Mouse (Mus musculus) embryonic facial prominence, embryonic 14.5 days (tissue): Measurements from ENCODE around the gene Ctu2. TPM values are rescaled to one million over a fixed set of nuclear protein-coding genes. Genes with fewer than 3 reads are reported as not detected.
A peak's percentile ranks its signal among the peaks of the same experiment; 100 is the strongest.

Experiments
- ATAC-seq: fragments of 200-750 bp; cut with Nextera tagmentation; 2 replicates; pipeline ENCODE4 v1.8.0; 2017; ENCODE audit warnings: low read depth, moderate number of reproducible peaks, moderate TSS enrichment
- DNase-seq: peaks from one replicate; pipeline ENCODE4 v3.0.0-alpha.2; 2015; ENCODE audit warnings: low spot score
- H3K27ac ChIP-seq: fragments of 300-500 bp; sonication (generic); replicated peaks from 2 replicates; pipeline ENCODE4 v1.5.1; 2014; ENCODE audit warnings: low read depth, mild to moderate bottlenecking, low read length, moderate library complexity
- H3K27me3 ChIP-seq: fragments of 300-500 bp; sonication (generic); replicated peaks from 2 replicates; pipeline ENCODE4 v1.6.1; 2014; ENCODE audit warnings: low read length; ENCODE audit not compliant: control insufficient read depth, insufficient read depth
- H3K36me3 ChIP-seq: fragments of 300-500 bp; sonication (generic); 2 replicates; pipeline ENCODE4 v1.6.1; 2014; ENCODE audit warnings: low read length, mixed read lengths; ENCODE audit not compliant: control insufficient read depth, insufficient read depth
- H3K4me1 ChIP-seq: fragments of 300-500 bp; sonication (generic); 2 replicates; pipeline ENCODE4 v1.6.1; 2014; ENCODE audit warnings: antibody characterized with exemption, low read length; ENCODE audit not compliant: control insufficient read depth, insufficient read depth
- H3K4me2 ChIP-seq: fragments of 300-500 bp; sonication (generic); 2 replicates; pipeline ENCODE4 v1.6.1; 2014; ENCODE audit warnings: low read depth, mild to moderate bottlenecking, low read length, moderate library complexity, mixed read lengths
- H3K4me3 ChIP-seq: fragments of 300-500 bp; sonication (generic); 2 replicates; pipeline ENCODE4 v1.5.1; 2014; ENCODE audit warnings: low read depth, mild to moderate bottlenecking, low read length
- H3K9ac ChIP-seq: fragments of 300-500 bp; sonication (generic); 2 replicates; pipeline ENCODE4 v1.6.1; 2014; ENCODE audit warnings: low read depth, mild to moderate bottlenecking, low read length, moderate library complexity, mixed read lengths
- H3K9me3 ChIP-seq: fragments of 300-500 bp; sonication (generic); 2 replicates; pipeline ENCODE4 v1.6.1; 2016; ENCODE audit warnings: low read length; ENCODE audit not compliant: control insufficient read depth
- WGBS: fragments of 180-500 bp; shearing (Covaris S2); extraction: QIAGEN DNeasy Blood & Tissue Kit; methylation state at CpG from one replicate; pipeline ENCODE4 v1.1.7; 2014; 5-methylcytosine and 5-hydroxymethylcytosine counted together
- polyA plus RNA-seq: library from polyadenylated mRNA; unstranded; fragments of >200 nt; fragmentation: Nextera tagmentation; extraction: Ambion mirVana; gene quantifications from 2 replicates; pipeline ENCODE4 v1.2.1, GENCODE M21; 2014

Gene Ctu2
- polyA plus RNA-seq, 1 experiment from 2014 or later, result 49.0 TPM

GRCm38 (mm10) chr8:122459218-122459900 is 16.6 kb upstream of the Ctu2 start:
- Histone ChIP-seq H3K27me3 (peaks cover 26% of the 10 kb centered on the region), H3K4me2 (0 out of 2 replicates have a peak overlapping the region, but pooled peaks have one; percentile 57), H3K4me1 (peaks cover 5% of the 10 kb centered on the region; the same call in 1 of the 2 replicates), H3K36me3 (no peaks in the 10 kb centered on the region), H3K9me3 (no peaks in the 10 kb centered on the region), H3K27ac (no peak overlapping the region), H3K9ac (no peak overlapping the region), H3K4me3 (no peak overlapping the region)
- ATAC-seq (no peak), DNase-seq (no peak)
- 49% methylated on average over 6 of the region's 6 CpGs for WGBS

DNA sequence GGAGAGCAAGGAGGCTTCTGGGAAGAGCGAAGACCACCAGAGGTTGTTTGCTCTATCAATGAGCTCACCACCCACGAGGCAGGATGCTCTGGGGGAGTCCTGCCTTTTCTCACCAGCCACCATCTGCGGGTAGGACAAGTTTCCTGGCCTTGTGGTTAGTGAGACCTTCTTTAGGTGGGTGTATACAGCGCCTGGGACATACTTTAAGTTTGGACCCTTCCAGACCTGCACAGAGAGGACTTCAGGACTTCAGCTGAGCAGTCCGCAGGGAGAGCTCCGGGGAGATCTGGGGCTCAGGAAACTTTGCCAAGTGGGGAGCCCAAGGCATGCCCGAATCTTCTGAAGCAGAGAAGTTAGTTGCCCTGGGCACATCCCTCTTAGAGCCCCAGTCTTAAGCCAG is 16.0 kb upstream of the Ctu2 start:
- DNase-seq, result no peak
- Histone ChIP-seq H3K27ac (no peak overlapping the region), H3K36me3 (peaks cover under 1% of the 10 kb centered on the region; the same call in 1 of the 2 replicates), H3K27me3 (peaks cover 26% of the 10 kb centered on the region), H3K9ac (peak overlapping the region; percentile 40; the same call in 1 of the 2 replicates), H3K9me3 (no peaks in the 10 kb centered on the region), H3K4me2 (peak overlapping the region; percentile 57), H3K4me3 (peak overlapping the region; percentile 33), H3K4me1 (peaks cover 5% of the 10 kb centered on the region; the same call in 1 of the 2 replicates)
- no peak for ATAC-seq
- 27% methylated on average over 6 of the region's 7 CpGs for WGBS

DNA sequence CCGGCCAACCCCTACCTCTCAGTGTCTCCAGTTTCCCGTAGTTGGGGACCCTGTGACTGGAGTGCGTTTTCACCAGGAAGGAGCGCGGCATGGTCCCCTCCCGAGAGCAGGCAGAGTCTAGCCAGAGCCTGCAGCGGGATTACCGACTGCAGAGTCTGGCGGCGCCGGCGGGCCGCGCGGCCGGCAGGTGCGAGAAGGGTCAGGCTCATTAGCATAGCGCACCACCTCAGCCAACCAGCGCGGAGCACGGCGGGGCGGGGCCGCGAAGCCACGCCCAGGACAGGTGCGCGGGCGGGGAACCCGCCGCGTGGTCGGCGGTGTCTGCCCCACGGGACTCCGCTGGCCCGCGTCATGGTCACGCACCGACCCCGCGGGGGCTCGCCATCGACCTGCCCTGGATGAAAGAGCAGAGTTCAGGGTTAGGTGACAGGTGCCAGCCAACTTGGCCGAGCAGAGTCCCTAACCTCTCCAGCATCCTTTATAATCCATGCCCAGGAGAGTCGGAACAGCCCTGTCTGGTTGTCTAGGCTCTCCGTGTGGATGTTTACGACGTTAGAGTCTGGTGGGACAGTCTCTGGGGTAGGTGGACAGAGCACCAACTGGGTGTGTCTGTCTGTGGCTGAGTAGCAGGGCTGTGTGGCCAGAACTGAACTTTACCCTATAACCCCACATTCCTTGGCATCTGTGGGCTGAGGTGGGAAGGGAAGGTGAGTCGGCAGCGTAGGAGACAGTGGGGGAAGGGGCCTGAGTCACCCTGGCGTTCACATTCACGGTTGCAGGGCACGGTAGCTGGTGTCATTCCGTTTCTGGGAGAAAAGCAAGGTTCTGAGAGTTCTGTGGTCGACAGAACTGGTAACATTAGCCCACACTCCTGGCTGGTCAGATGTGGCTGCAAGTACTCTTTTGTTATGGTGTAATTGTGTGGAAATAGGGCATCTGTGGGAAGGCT is 15.1 kb upstream of the Ctu2 start, which contains the start of gene Snai3:
Gene Snai3 (minus strand): TSS at position 210 of the 949 bp plus-strand sequence.
- DNase-seq, result peak; percentile 73
- Histone ChIP-seq H3K9me3 (no peaks in the 10 kb centered on the region), H3K27me3 (peaks cover 26% of the 10 kb centered on the region), H3K4me2 (peak within 1 kb of the TSS; percentile 57), H3K4me1 (peaks cover 5% of the 10 kb centered on the region; the same call in 1 of the 2 replicates), H3K27ac (no peak within 1 kb of the TSS), H3K36me3 (peaks cover 9% of the 10 kb centered on the region), H3K9ac (peak within 1 kb of the TSS; percentile 40; the same call in 1 of the 2 replicates), H3K4me3 (peak within 1 kb of the TSS; percentile 33)
- 4% methylated on average over 40 of the region's 56 CpGs for WGBS
- peak; percentile 91 for ATAC-seq

DNA sequence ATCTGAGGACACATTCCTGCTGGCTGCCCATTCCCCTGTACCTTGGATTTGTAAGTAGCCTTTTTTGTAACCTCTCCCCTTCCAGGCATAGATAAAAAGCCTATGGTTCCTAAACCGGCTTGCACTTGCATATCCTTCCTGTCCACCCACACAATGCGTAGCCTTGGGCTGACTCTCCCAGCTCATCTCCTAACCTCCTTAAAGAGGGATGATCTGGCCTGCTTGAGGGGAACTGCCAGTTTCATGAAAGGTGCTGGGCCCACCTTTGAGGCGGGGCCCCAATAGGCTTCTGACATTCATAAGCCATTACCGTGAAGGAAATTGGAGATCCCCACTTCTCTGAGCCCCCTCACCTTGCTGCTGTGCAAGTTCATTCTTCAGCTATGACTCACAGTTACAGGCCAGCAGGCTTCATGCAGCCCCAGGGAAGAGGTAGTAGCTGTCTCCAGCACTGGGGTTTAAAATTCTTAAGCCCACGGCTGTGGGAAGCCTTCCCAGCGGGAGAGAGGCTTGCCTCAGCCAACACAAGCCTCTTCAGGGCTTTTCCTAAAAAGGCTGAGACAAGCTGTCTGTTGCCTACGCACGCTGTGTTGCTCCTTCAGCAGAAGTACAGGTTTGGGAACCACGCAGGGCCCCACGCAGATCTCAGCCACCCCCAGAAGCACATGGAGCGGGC is 14.3 kb upstream of the Ctu2 start:
- WGBS, result 46% methylated on average over 11 of the region's 11 CpGs
- peaks cover 26% of the 10 kb centered on the region for H3K27me3 ChIP-seq
- DNase-seq (peak; percentile 61), ATAC-seq (0 out of 2 replicates have a peak, but pooled peaks have one; percentile 13)
- H3K36me3 ChIP-seq, result peaks cover 12% of the 10 kb centered on the region
- H3K4me3 ChIP-seq, result no peak overlapping the region
- peaks cover 5% of the 10 kb centered on the region; the same call in 1 of the 2 replicates for H3K4me1 ChIP-seq
- H3K27ac ChIP-seq, result no peak overlapping the region
- no peak overlapping the region for H3K4me2 ChIP-seq
- no peak overlapping the region for H3K9ac ChIP-seq
- H3K9me3 ChIP-seq, result no peaks in the 10 kb centered on the region

GRCm38 (mm10) chr8:122462510-122462909 is 13.4 kb upstream of the Ctu2 start:
- 65% methylated on average over 8 of the region's 8 CpGs for WGBS

DNA sequence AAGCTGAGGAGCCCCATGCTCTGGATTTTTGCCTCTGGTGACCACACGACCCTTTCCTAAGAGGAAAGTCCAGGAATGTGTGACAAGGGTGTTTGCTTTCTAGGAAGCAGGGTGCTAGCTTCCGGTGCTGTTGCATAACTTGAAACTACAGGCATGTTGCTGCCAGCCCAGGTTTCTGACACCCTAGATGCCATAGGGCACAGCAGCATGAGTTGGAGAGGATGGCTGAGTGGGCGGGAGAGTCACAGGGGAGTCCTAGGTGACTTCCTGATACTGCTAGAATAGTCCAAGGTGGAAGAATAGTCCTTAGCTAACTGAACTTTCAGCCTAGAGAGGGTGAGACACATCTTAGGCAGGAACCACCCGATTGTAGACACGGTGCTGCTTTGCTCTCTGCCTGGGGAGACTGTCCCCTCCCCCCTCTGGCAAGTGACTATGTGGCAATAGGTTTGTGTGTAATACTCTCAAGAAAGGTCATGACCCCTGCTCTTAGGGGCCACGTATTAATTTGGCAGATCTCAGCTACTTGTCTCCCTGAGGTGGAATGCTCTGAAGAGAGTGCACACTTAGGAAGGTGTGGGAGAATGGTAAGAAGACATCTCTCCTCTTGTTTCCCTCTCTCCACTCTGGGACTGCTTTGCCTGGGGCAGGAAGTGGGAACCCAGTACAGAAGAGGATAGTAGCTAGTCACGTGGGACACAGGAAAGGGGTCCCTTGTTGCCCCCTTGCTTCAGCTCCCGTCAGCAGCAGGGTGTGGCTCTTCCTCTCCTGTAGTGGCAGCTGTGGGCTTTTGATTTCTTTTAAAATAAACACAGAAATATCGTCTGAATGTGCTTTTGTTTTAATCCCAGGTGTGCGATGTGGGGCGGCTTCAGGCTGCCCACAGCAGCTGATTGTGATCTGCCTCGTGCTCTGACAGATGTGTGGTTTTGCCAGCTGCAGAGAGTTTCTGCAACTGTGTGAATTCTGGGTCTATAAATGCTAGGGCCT is 12.0 kb upstream of the Ctu2 start:
- H3K4me3 ChIP-seq, result no peak overlapping the region
- no peak overlapping the region for H3K4me2 ChIP-seq
- peaks cover 26% of the 10 kb centered on the region for H3K27me3 ChIP-seq
- H3K4me1 ChIP-seq, result peaks cover 5% of the 10 kb centered on the region; the same call in 1 of the 2 replicates
- no peaks in the 10 kb centered on the region for H3K9me3 ChIP-seq
- ATAC-seq (no peak), DNase-seq (no peak)
- H3K27ac ChIP-seq, result no peak overlapping the region
- 36% methylated on average over 12 of the region's 12 CpGs for WGBS
- no peak overlapping the region for H3K9ac ChIP-seq
- peaks cover 32% of the 10 kb centered on the region for H3K36me3 ChIP-seq

More at GRCm38 (mm10) chr8:122462510-122462909, 13.4 kb upstream of the Ctu2 start:
- Histone ChIP-seq H3K27ac (no peak overlapping the region), H3K9ac (no peak overlapping the region), H3K4me3 (no peak overlapping the region), H3K9me3 (no peaks in the 10 kb centered on the region), H3K36me3 (peaks cover 21% of the 10 kb centered on the region), H3K4me1 (peaks cover 5% of the 10 kb centered on the region; the same call in 1 of the 2 replicates), H3K4me2 (no peak overlapping the region), H3K27me3 (peaks cover 26% of the 10 kb centered on the region)
- no peak for ATAC-seq
- no peak for DNase-seq

DNA sequence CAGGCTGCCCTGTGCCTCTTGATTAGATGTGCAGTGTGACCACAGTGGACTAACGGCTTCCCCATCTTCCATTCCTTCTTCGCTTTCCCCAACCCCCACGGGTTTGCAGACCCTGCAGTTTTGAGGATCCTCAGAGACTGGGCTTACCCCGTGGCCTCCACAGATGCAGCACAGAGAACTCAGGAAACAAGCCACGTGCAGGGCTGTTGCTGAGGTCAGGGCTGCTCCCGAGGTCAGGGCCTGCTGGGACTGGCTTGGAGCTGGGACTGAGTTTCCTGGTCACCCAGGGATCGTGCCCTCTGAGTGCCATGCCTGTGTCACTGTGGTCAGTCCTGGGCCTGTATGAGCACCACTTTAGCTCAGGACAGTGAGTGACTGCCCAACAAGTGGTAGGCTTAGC is 11.0 kb upstream of the Ctu2 start:
- WGBS, result 51% methylated on average over 7 of the region's 7 CpGs
- H3K4me1 ChIP-seq, result peaks cover 5% of the 10 kb centered on the region; the same call in 1 of the 2 replicates
- H3K4me3 ChIP-seq, result no peak overlapping the region
- peaks cover 33% of the 10 kb centered on the region for H3K36me3 ChIP-seq
- ATAC-seq (no peak), DNase-seq (no peak)
- peaks cover 18% of the 10 kb centered on the region for H3K27me3 ChIP-seq
- no peak overlapping the region for H3K4me2 ChIP-seq
- no peak overlapping the region for H3K27ac ChIP-seq
- no peaks in the 10 kb centered on the region for H3K9me3 ChIP-seq
- no peak overlapping the region for H3K9ac ChIP-seq
